Mouse (Mus musculus) mouse trophoblast stem cell (cell line): ENCODE data around the gene Jmjd7.

ENCODE experiments used
- in situ Hi-C, 2 experiments: fragments of 300-500 bp; cut with MseI, MboI; formaldehyde crosslinking; loops; 2 replicates in 1 of 2; 3 replicates in 1 of 2; pipeline ENCODE4 v1.15.1; 2025

The Jmjd7 gene

GRCm38 (mm10) chr2:120058818-120059217 lies 31.5 kb downstream of the Jmjd7 start:
- in situ Hi-C loops: no loop called here

GRCm38 (mm10) chr2:120059466-120059865 lies 32.2 kb downstream of the Jmjd7 start:
- in situ Hi-C loops: no loop called here

- in situ Hi-C loops: no loop called here
These were observed 32.9 kb downstream of the Jmjd7 start for GRCm38 (mm10) chr2:120060190-120060589.

GRCm38 (mm10) chr2:120060651-120061050 lies 33.4 kb downstream of the Jmjd7 start:
- in situ Hi-C loops: no loop called here

DNA sequence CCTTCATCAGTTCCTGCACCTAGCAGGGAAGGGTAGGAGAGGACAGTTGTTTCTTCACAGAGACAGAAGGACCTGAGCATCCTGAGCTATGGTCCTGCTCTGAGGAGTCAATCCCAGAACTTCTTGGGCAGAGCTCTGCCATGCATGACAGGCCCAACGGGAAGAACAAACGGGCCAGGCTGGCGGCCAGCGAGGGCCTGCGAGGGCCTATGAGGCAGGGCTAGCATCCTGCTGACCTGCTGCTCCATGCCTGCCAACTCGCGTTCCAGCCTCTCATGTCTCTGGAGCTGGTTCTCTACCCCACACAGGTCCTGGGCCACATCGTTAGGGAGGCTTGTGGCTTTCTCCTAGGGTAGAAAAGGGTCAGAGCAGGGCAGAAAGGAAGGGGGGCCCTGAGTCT lies 35.0 kb downstream of the Jmjd7 start:
- in situ Hi-C loops: no loop called here

GRCm38 (mm10) chr2:120064639-120065038 lies 37.4 kb downstream of the Jmjd7 start:
- in situ Hi-C loops: no loop called here

- in situ Hi-C loops: no loop called here
These were observed 38.0 kb downstream of the Jmjd7 start for GRCm38 (mm10) chr2:120065243-120065642.

- in situ Hi-C loops: no loop called here
These were observed 38.9 kb downstream of the Jmjd7 start for GRCm38 (mm10) chr2:120066224-120066623.

- in situ Hi-C loops: no loop called here
These were observed 41.5 kb downstream of the Jmjd7 start for GRCm38 (mm10) chr2:120068555-120069465.

DNA sequence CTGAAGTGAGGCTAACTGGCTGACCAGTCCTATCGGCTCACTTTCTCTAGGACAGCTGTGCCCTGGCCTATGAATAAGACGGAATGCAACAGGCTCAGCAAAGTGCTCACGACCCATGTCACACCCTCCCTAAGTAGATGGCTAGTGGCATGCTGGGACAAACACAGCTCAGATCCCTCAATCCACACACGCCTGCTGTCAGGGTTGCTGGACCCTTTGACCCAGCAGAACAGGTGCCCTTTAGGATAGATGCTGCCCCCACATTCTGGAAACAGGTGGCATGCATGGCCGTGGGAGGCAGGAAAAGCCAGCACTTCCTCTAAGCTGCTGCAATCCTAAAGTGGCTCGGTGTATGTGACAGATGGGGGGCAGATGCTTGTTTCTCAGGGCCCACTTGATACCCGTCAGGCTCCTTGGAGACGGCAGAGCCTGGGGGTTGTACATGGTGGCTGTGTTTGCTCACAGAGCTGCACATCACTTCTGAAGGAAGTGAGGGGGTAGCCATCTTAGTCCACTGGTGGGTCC lies 42.2 kb downstream of the Jmjd7 start:
- in situ Hi-C loops: no loop called here

DNA sequence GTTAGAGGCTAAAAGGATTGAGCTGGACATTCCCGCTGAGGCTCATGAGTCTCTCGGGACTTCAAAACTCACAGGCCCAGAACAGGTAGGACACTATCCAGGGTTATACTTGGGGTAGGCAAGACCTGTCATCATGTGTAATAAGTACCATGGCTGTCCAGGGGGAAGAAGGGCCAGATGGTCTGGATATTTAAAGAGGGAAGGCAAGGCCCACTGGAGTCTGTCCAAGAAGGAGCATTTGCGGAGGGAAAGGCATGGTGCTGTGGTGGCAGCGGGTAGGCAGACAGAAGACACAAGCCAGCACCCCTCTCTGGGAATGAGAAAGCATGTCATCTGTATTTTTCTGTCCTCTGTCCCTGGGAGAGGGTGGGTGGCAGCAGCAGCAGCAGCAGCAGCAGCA lies 46.8 kb downstream of the Jmjd7 start:
- in situ Hi-C loops: loop anchor here in 1 of 2 experiments (10.0 kb wide), 1 partner anchor 99 kb away; the partner anchor contains the start of gene Mapkbp1

- in situ Hi-C loops: loop anchor here in 1 of 2 experiments (10.0 kb wide), 1 partner anchor 101 kb away; the partner anchor contains the start of gene Mapkbp1
These were observed 48.9 kb downstream of the Jmjd7 start for GRCm38 (mm10) chr2:120076076-120076705.
